Mouse (Mus musculus) liver, adult 2 months (tissue): ENCODE results near the gene Fstl3. TPM values are rescaled to one million over a fixed set of nuclear protein-coding genes. Genes with fewer than 3 reads are reported as not detected.
A peak's percentile ranks its signal among the peaks of the same experiment; 100 is the strongest.

Experiments
- DNase-seq: peaks from one replicate; pipeline ENCODE4 v3.0.0-alpha.2; 2011; ENCODE audit warnings: low read depth, low spot score; ENCODE audit errors: extremely low read depth
- H3K27ac ChIP-seq: fragments of 200-500 bp; replicated peaks from 2 replicates; pipeline ENCODE4 v1.5.1; 2012; ENCODE audit warnings: low read depth, mild to moderate bottlenecking, control low read depth, inconsistent platforms, low read length; ENCODE audit not compliant: insufficient read depth
- H3K27me3 ChIP-seq: fragments of 200-500 bp; 2 replicates; pipeline ENCODE4 v1.6.1; 2012; ENCODE audit warnings: mild to moderate bottlenecking, moderate library complexity, low read length, inconsistent platforms; ENCODE audit not compliant: control insufficient read depth, insufficient read depth
- H3K36me3 ChIP-seq: fragments of 200-500 bp; 2 replicates; pipeline ENCODE4 v1.6.1; 2012; ENCODE audit warnings: low read length, inconsistent platforms; ENCODE audit not compliant: control insufficient read depth, insufficient read depth
- H3K4me1 ChIP-seq: fragments of 200-500 bp; 2 replicates; pipeline ENCODE4 v1.6.1; 2011; ENCODE audit warnings: low read length; ENCODE audit not compliant: control insufficient read depth, insufficient read depth
- H3K4me3 ChIP-seq: fragments of 200-500 bp; 2 replicates; pipeline ENCODE4 v1.5.1; 2011; ENCODE audit warnings: low read depth, mild to moderate bottlenecking, control low read depth, low read length, moderate library complexity; ENCODE audit not compliant: insufficient read depth
- H3K79me2 ChIP-seq: fragments of 200-500 bp; 2 replicates; pipeline ENCODE4 v1.6.1; 2012; ENCODE audit warnings: inconsistent platforms, mild to moderate bottlenecking, low read length, moderate library complexity; ENCODE audit not compliant: control insufficient read depth, insufficient read depth
- H3K9ac ChIP-seq: fragments of 200-500 bp; 2 replicates; pipeline ENCODE4 v1.6.1; 2012; ENCODE audit warnings: low read depth, mild to moderate bottlenecking, control low read depth, inconsistent platforms, low read length
- CTCF ChIP-seq: fragments of 200-500 bp; IDR thresholded peaks from 2 replicates; pipeline ENCODE4 v1.5.1; 2011; ENCODE audit warnings: low read depth, low read length, control low read depth
- POLR2A ChIP-seq: fragments of 200-500 bp; IDR thresholded peaks from 2 replicates; pipeline ENCODE4 v1.6.1; 2011; ENCODE audit warnings: low read length, control low read depth; ENCODE audit not compliant: insufficient read depth; ENCODE audit errors: extremely low read depth
- WGBS: fragments of 180-500 bp; shearing (Covaris S2); methylation state at CpG from one replicate; pipeline ENCODE4 v1.1.7; 2018; 5-methylcytosine and 5-hydroxymethylcytosine counted together
- polyA plus RNA-seq: library from polyadenylated mRNA; depleted of rRNA; stranded (reverse); fragments of >200 nt; gene quantifications from 2 replicates; pipeline ENCODE4 v1.2.3, GENCODE M21; 2012
- total RNA-seq: library from RNA; depleted of rRNA; stranded (reverse); fragments of >200 nt; gene quantifications from 2 replicates; pipeline ENCODE4 v1.2.3, GENCODE M21; 2014

Fstl3 gene
- total and polyA plus RNA-seq, 2 experiments = 0.09 to 0.18 TPM

DNA sequence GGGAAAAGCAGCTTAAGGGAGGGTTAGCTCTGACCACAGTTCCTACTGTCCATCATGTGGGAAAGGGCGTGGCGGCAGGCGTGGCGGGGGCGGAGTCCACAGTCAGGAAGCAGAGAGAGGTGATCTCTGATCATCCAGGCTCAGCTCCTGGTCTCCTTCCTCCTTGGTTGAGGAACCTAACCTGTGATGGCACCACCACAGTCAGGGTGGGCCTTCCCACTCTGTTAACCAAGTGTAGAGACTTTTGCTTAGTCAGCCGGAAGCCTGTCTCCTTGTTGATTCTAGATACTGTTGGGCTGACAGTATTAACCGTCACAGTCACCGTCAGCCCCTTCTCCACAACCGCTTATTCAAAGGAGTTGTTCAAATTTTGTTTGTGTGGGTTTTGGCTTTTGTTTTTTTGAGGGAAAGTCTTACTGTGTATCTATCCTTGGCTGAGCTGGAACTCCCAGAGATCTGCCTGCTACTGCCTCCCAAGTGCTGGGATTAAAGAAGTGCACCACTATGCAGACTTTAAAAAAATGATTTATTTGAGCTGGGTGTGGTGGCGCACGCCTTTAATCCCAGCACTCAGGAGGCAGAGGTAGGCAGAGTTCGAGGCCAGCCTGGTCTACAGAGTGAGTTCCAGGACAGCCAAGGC, 21.3 kb downstream of the Fstl3 start:
- Histone ChIP-seq H3K36me3 (no peaks in the 10 kb centered on the region), H3K4me3 (no peak overlapping the region), H3K79me2 (no peaks in the 10 kb centered on the region), H3K27me3 (0 out of 2 replicates have a peak, but pooled peaks cover 5% of the 10 kb centered on the region), H3K4me1 (peaks cover 15% of the 10 kb centered on the region), H3K27ac (no peak overlapping the region), H3K9ac (no peak overlapping the region)
- DNase-seq = no peak
- 89% methylated on average over 12 of the region's 12 CpGs for WGBS
- TF ChIP-seq CTCF (no peak), POLR2A (no peak)

DNA sequence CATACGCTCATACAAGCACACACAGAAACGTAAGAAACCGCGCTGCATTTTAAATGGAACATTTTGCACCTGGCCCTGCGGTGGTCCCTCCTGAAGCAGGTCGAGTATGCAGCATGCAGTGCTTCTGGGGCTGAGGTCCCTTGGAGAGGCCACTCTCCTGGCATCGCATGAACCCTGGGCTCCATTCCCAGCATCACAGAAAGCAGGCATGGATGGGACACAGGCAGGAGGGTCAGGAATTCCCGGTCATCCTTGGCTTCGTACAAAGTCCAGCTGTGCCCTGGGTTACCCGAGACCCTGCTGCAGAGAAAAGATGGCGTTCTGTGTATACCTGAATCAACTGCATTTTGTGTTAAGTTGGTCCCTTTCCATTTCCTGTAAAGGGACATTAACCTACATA, 23.4 kb downstream of the Fstl3 start:
- H3K4me3 ChIP-seq = no peak overlapping the region
- TF ChIP-seq POLR2A (no peak), CTCF (no peak)
- peak; percentile 43 for DNase-seq
- H3K27ac ChIP-seq = no peak overlapping the region
- H3K4me1 ChIP-seq = peaks cover 15% of the 10 kb centered on the region
- H3K9ac ChIP-seq = no peak overlapping the region
- H3K79me2 ChIP-seq = no peaks in the 10 kb centered on the region
- 58% methylated on average over 11 of the region's 11 CpGs for WGBS
- H3K36me3 ChIP-seq = no peaks in the 10 kb centered on the region
- H3K27me3 ChIP-seq = no peaks in the 10 kb centered on the region

DNA sequence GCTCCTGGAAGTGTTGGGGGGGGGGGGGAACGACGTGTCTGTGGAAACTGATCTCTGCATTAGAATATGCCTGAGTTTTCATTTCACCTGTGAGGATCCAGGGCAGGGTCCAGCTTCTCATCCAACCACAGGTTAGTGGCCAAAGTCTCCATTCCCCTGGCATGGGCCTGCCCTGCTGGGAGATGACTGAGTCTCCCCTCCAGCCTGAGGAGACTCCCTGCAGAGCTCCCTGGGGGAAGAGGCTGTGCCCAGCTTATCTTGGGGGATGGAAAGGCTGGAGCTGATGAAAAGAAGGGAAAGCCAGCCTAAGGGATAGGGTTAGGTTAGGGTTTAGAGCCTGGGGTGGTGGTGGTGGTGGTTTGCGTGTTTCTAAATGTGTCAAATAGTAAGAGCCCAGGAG, 24.8 kb downstream of the Fstl3 start:
- Histone ChIP-seq H3K79me2 (no peaks in the 10 kb centered on the region), H3K9ac (peak overlapping the region; percentile 22), H3K4me1 (peaks cover 15% of the 10 kb centered on the region), H3K4me3 (peak overlapping the region; percentile 46; the same call in 1 of the 2 replicates), H3K36me3 (no peaks in the 10 kb centered on the region), H3K27ac (peak overlapping the region; percentile 64), H3K27me3 (no peaks in the 10 kb centered on the region)
- TF ChIP-seq POLR2A = no peak
- TF ChIP-seq CTCF = no peak
- DNase-seq = peak; percentile 61
- WGBS = 14% methylated on average over 3 of the region's 3 CpGs

DNA sequence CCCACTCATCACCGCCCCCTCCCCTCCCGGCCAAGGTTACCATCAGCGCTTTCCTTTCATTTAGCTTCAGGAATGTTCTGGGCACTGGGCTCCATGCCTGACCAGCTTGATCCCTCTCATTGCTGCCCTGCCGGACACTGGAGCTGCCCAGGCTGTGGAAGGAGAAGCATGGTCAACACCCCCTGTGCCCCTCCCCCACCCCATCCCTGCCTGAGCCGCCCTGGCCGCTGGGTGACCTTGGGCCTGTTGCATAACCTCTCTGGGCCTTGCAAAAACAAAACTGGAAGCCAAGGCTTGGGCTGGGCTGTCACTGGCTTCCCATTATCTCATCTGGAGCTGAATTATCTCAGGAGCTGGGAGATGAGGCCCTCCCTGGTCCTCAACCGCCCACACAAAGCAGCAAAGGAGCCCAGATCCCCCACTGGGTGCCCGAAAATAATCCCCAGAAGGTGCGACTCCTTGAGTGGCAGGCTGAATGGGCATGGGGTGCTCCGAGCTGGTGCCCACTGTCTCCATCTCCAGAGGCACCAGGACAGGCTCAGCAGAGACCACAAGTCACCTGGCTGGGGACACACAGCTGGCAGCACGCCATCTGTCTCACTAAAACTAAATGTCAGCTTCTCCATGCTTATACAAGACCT, 25.4 kb downstream of the Fstl3 start:
- 11% methylated on average over 11 of the region's 11 CpGs for WGBS
- Histone ChIP-seq H3K27me3 (no peaks in the 10 kb centered on the region), H3K9ac (peak overlapping the region; percentile 50), H3K79me2 (no peaks in the 10 kb centered on the region), H3K4me3 (peak overlapping the region; percentile 46; the same call in 1 of the 2 replicates), H3K36me3 (no peaks in the 10 kb centered on the region), H3K27ac (peak overlapping the region; percentile 77), H3K4me1 (peaks cover 15% of the 10 kb centered on the region)
- TF ChIP-seq CTCF = no peak
- 0 out of 2 replicates have a peak, but pooled peaks have one; percentile 15 for TF ChIP-seq POLR2A
- peak; percentile 86 for DNase-seq

DNA sequence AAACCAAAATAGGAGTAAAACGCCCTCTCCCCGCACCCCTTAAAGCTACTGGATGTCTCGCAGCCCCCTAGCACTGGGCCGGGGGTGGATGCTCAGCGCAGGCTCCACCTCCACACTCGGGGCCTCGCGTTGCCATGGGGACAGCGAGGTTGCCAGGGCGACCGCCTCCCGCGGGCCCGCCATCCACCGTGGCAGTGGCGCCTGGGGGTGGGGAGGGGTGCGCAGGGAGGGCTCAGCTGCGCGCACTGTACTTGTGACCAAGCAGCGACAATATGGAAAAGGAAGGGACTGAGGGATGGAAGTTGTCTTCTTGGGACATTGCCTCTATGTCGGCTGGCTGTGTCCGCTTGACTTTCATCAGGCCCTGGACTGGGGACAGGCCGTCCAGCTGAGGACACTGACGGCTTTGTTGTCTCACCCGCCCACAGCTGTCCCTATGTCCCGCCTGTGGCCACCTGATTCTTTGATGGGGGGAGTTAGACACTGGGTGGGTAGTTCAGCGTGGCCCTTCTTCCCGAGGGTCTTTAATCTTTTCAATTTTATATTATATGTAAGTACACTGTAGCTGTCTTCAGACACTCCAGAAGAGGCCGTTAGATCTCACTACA, 26.7 kb downstream of the Fstl3 start:
- H3K79me2 ChIP-seq = no peaks in the 10 kb centered on the region
- no peak overlapping the region for H3K27ac ChIP-seq
- H3K36me3 ChIP-seq = no peaks in the 10 kb centered on the region
- peaks cover 15% of the 10 kb centered on the region for H3K4me1 ChIP-seq
- no peak for TF ChIP-seq CTCF
- TF ChIP-seq POLR2A = no peak
- H3K4me3 ChIP-seq = no peak overlapping the region
- no peak for DNase-seq
- H3K27me3 ChIP-seq = no peaks in the 10 kb centered on the region
- no peak overlapping the region for H3K9ac ChIP-seq
- 64% methylated on average over 29 of the region's 29 CpGs for WGBS

DNA sequence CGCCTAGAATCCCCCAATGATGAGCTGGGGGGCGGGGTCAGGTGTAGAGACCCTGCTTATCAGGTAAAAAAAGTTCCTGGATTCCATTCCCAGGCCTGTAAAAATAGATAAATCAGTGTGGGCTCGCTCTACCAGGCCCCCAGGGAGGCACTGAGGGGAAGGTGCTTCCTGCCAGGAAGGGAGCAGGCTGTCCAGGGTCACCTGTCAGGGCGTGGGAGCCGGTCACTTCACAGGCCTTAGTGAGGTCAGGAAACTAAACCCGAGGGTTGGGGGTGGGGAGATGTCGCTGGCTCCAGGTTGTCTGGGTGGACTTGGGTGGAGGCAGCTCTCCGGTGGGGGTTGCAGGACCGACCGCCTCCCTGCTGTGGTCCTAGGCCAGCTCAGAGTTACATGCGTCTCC, 28.6 kb downstream of the Fstl3 start:
- no peaks in the 10 kb centered on the region for H3K36me3 ChIP-seq
- H3K79me2 ChIP-seq = no peaks in the 10 kb centered on the region
- DNase-seq = no peak
- H3K27ac ChIP-seq = no peak overlapping the region
- WGBS = 64% methylated on average over 11 of the region's 11 CpGs
- TF ChIP-seq CTCF (no peak), POLR2A (no peak)
- no peaks in the 10 kb centered on the region for H3K27me3 ChIP-seq
- H3K4me3 ChIP-seq = no peak overlapping the region
- no peak overlapping the region for H3K9ac ChIP-seq
- H3K4me1 ChIP-seq = peaks cover 15% of the 10 kb centered on the region
